Mouse (Mus musculus) midbrain, embryonic 14.5 days (tissue): ENCODE measurements at regions not wholly inside any gene's neighbourhood (a gene's known extent, or its start where the extent isn't known, plus 50 kb on each side); places are given as distances from the start of the nearest gene placed in this dataset.

Experiments used
- ATAC-seq: fragments of 200-750 bp; cut with Nextera tagmentation; 2 replicates; pipeline ENCODE4 v1.8.0; 2017; ENCODE audit warnings: moderate number of reproducible peaks, moderate library complexity; ENCODE audit not compliant: low FRiP score, low TSS enrichment
- DNase-seq: peaks from one replicate; pipeline ENCODE4 v3.0.0-alpha.2; 2015
- H3K27ac ChIP-seq: fragments of 300-500 bp; sonication (generic); replicated peaks from 2 replicates; pipeline ENCODE4 v1.5.1; 2014; ENCODE audit warnings: mild to moderate bottlenecking, low read depth, low read length, moderate library complexity
- H3K27me3 ChIP-seq: fragments of 300-500 bp; sonication (generic); 2 replicates; pipeline ENCODE4 v1.6.1; 2014; ENCODE audit warnings: low read length, control low read depth, mixed read lengths; ENCODE audit not compliant: control insufficient read depth, insufficient read depth
- H3K36me3 ChIP-seq: fragments of 300-500 bp; sonication (generic); 2 replicates; pipeline ENCODE4 v1.6.1; 2014; ENCODE audit warnings: low read length, control low read depth; ENCODE audit not compliant: control insufficient read depth, insufficient read depth
- H3K4me1 ChIP-seq: fragments of 300-500 bp; sonication (generic); 2 replicates; pipeline ENCODE4 v1.6.1; 2014; ENCODE audit warnings: mild to moderate bottlenecking, antibody characterized with exemption, low read length, control low read depth; ENCODE audit not compliant: control insufficient read depth, insufficient read depth
- H3K4me2 ChIP-seq: fragments of 300-500 bp; sonication (generic); 2 replicates; pipeline ENCODE4 v1.6.1; 2014; ENCODE audit warnings: mild to moderate bottlenecking, low read length, moderate library complexity
- H3K4me3 ChIP-seq: fragments of 300-500 bp; sonication (generic); replicated peaks from 2 replicates; pipeline ENCODE4 v1.5.1; 2014; ENCODE audit warnings: low read depth, low read length
- H3K9ac ChIP-seq: fragments of 300-500 bp; sonication (generic); replicated peaks from 2 replicates; pipeline ENCODE4 v1.6.1; 2014; ENCODE audit warnings: mild to moderate bottlenecking, low read length, moderate library complexity
- H3K9me3 ChIP-seq: fragments of 300-500 bp; sonication (generic); 2 replicates; pipeline ENCODE4 v1.6.1; 2016; ENCODE audit warnings: low read length, control low read depth, mixed read lengths; ENCODE audit not compliant: control insufficient read depth
- WGBS: fragments of 180-500 bp; shearing (Covaris S2); extraction: QIAGEN DNeasy Blood & Tissue Kit; methylation state at CpG from one replicate; pipeline ENCODE4 v1.1.7; 2014; 5-methylcytosine and 5-hydroxymethylcytosine counted together

GRCm38 (mm10) chr9:120837431-120838150 lies 91.4 kb upstream of the Ctnnb1 start:
- Histone ChIP-seq H3K27me3 (no peaks in the 10 kb centered on the region), H3K36me3 (no peaks in the 10 kb centered on the region), H3K4me2 (no peak overlapping the region), H3K27ac (no peak overlapping the region), H3K9me3 (no peaks in the 10 kb centered on the region), H3K9ac (no peak overlapping the region), H3K4me3 (no peak overlapping the region), H3K4me1 (no peaks in the 10 kb centered on the region)
- no peak for ATAC-seq
- no peak for DNase-seq
- 86% methylated on average over 8 of the region's 8 CpGs for WGBS

GRCm38 (mm10) chr9:120843753-120844152 lies 85.3 kb upstream of the Ctnnb1 start:
- WGBS, result 73% methylated on average over 8 of the region's 8 CpGs
- no peak for DNase-seq
- H3K27me3 ChIP-seq, result no peaks in the 10 kb centered on the region
- no peaks in the 10 kb centered on the region for H3K9me3 ChIP-seq
- no peak overlapping the region for H3K9ac ChIP-seq
- no peaks in the 10 kb centered on the region for H3K36me3 ChIP-seq
- no peak for ATAC-seq
- no peak overlapping the region for H3K4me2 ChIP-seq
- H3K27ac ChIP-seq, result no peak overlapping the region
- H3K4me1 ChIP-seq, result no peaks in the 10 kb centered on the region
- no peak overlapping the region for H3K4me3 ChIP-seq

GRCm38 (mm10) chr9:120845538-120845937 lies 83.5 kb upstream of the Ctnnb1 start:
- H3K4me3 ChIP-seq, result no peak overlapping the region
- no peak overlapping the region for H3K27ac ChIP-seq
- DNase-seq (no peak), ATAC-seq (no peak)
- no peak overlapping the region for H3K4me2 ChIP-seq
- 85% methylated on average over 10 of the region's 10 CpGs for WGBS
- H3K36me3 ChIP-seq, result no peaks in the 10 kb centered on the region
- no peaks in the 10 kb centered on the region for H3K27me3 ChIP-seq
- H3K4me1 ChIP-seq, result no peaks in the 10 kb centered on the region
- H3K9ac ChIP-seq, result no peak overlapping the region
- H3K9me3 ChIP-seq, result no peaks in the 10 kb centered on the region

GRCm38 (mm10) chr9:120847649-120848048 lies 81.4 kb upstream of the Ctnnb1 start:
- H3K4me2 ChIP-seq, result no peak overlapping the region
- 87% methylated on average over 5 of the region's 5 CpGs for WGBS
- H3K9me3 ChIP-seq, result no peaks in the 10 kb centered on the region
- no peaks in the 10 kb centered on the region for H3K4me1 ChIP-seq
- H3K27me3 ChIP-seq, result no peaks in the 10 kb centered on the region
- H3K36me3 ChIP-seq, result no peaks in the 10 kb centered on the region
- DNase-seq (no peak), ATAC-seq (no peak)
- H3K27ac ChIP-seq, result no peak overlapping the region
- no peak overlapping the region for H3K4me3 ChIP-seq
- H3K9ac ChIP-seq, result no peak overlapping the region

GRCm38 (mm10) chr9:120848962-120849361 lies 80.1 kb upstream of the Ctnnb1 start:
- no peaks in the 10 kb centered on the region for H3K4me1 ChIP-seq
- no peak overlapping the region for H3K4me3 ChIP-seq
- no peak overlapping the region for H3K9ac ChIP-seq
- H3K4me2 ChIP-seq, result no peak overlapping the region
- H3K36me3 ChIP-seq, result no peaks in the 10 kb centered on the region
- H3K27ac ChIP-seq, result no peak overlapping the region
- DNase-seq, result no peak
- WGBS, result 83% methylated on average over 2 of the region's 2 CpGs
- no peaks in the 10 kb centered on the region for H3K9me3 ChIP-seq
- H3K27me3 ChIP-seq, result no peaks in the 10 kb centered on the region
- ATAC-seq, result no peak

- H3K27ac ChIP-seq, result no peak overlapping the region
- no peak for ATAC-seq
- 86% methylated on average over 5 of the region's 5 CpGs for WGBS
Measured at GRCm38 (mm10) chr9:120850092-120850491, 78.9 kb upstream of the Ctnnb1 start.

GRCm38 (mm10) chr9:120851914-120852313 lies 77.1 kb upstream of the Ctnnb1 start:
- ATAC-seq, result no peak
- Histone ChIP-seq H3K27ac (no peak overlapping the region), H3K9ac (no peak overlapping the region), H3K27me3 (no peaks in the 10 kb centered on the region), H3K36me3 (no peaks in the 10 kb centered on the region), H3K9me3 (no peaks in the 10 kb centered on the region), H3K4me2 (no peak overlapping the region), H3K4me3 (no peak overlapping the region), H3K4me1 (no peaks in the 10 kb centered on the region)
- 87% methylated on average over 5 of the region's 5 CpGs for WGBS
- no peak for DNase-seq

More at GRCm38 (mm10) chr9:120850092-120850491, 78.9 kb upstream of the Ctnnb1 start:
- Histone ChIP-seq H3K9ac (no peak overlapping the region), H3K4me3 (no peak overlapping the region), H3K9me3 (no peaks in the 10 kb centered on the region), H3K36me3 (no peaks in the 10 kb centered on the region), H3K4me2 (no peak overlapping the region), H3K27me3 (no peaks in the 10 kb centered on the region), H3K4me1 (no peaks in the 10 kb centered on the region)
- DNase-seq, result no peak

- 64% methylated on average over 6 of the region's 6 CpGs for WGBS
- Histone ChIP-seq H3K27me3 (no peaks in the 10 kb centered on the region), H3K9ac (no peak overlapping the region), H3K27ac (no peak overlapping the region), H3K4me2 (no peak overlapping the region), H3K4me3 (no peak overlapping the region), H3K4me1 (no peaks in the 10 kb centered on the region), H3K9me3 (no peaks in the 10 kb centered on the region), H3K36me3 (no peaks in the 10 kb centered on the region)
- ATAC-seq (no peak), DNase-seq (no peak)
Measured at GRCm38 (mm10) chr9:120852572-120852971, 76.4 kb upstream of the Ctnnb1 start.

GRCm38 (mm10) chr9:120853032-120853597 lies 75.9 kb upstream of the Ctnnb1 start:
- H3K27me3 ChIP-seq, result no peaks in the 10 kb centered on the region
- no peak for ATAC-seq
- H3K4me1 ChIP-seq, result no peaks in the 10 kb centered on the region
- no peak overlapping the region for H3K4me2 ChIP-seq
- no peak overlapping the region; the same call in 1 of the 2 replicates for H3K27ac ChIP-seq
- H3K36me3 ChIP-seq, result no peaks in the 10 kb centered on the region
- H3K4me3 ChIP-seq, result no peak overlapping the region
- H3K9ac ChIP-seq, result no peak overlapping the region
- no peaks in the 10 kb centered on the region for H3K9me3 ChIP-seq
- DNase-seq, result no peak
- WGBS, result 83% methylated on average over 8 of the region's 8 CpGs
